Mouse (Mus musculus): ENCODE measurements around the gene Olfr847. TPM values are rescaled to one million over a fixed set of nuclear protein-coding genes. Genes with fewer than 3 reads are reported as not detected.

The Olfr847 gene
- not detected in 2 replicates for polyA plus RNA-seq (2015; fragmentation: Nextera tagmentation; extraction: Ambion mirVana)

DNA sequence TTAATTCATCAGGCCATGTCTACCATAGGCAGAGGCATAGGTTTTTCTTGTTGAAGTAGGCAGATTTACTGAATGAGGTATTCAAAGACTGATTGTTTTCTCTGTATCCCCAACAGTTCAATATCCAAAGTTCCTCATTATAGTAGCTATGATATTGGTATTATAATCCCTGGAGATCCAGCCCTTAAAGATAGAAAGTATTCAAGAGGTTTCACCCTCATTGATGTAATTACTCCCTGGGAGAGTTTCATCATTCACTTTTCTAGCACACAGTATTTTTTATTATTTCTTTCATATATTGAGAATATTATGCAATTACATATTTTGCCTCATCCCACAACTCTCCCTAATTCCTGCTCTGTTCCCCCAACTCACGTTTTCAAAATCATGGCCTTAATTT lies at the start of gene Olfr847:
Gene Olfr847, minus strand, starts transcription at position 101 of the 400 bp plus-strand sequence.
- no peak for DNase-seq (ENCODE audit: low spot score)

DNA sequence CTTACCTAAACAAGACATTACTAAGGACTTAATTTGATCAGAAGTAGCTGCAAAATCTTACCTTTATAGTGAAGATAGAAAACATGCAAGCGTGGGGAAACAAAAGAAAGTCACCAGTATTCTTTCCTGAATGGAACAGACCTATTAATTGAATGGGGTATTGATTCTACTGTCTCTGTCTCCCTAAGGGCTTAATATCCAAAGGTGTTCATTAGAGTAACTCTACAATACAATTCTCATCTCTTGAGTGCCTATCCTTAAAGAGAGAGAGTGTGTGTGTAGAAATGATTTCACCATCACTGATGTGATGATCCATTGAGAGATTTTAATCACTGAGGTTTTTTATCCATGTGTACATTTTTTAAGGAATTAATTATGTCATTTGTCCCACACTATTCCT lies 14.6 kb downstream of the Olfr847 start, which contains the start of gene Olfr846:
Gene Olfr846, minus strand, starts transcription at position 101 of the 400 bp plus-strand sequence.
- DNase-seq (ENCODE audit: low spot score) = no peak

DNA sequence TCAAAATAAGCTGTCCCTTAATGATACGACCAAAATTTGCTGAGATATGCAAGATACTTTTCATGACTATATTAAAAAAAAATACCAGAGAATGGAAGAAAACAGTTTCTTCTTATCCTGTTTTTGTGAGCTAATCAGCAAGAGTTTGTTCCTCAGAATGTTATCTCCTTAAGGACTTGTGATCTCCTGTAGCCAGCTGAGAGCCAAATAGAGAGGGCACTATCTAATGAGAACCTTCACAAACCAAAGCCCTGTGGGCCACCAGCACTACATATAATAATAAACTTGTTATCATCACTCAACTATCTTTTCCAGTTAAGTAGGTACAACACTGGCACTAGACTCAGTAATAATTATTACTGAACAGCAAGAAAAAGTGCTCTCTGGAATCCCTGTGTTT lies 42.3 kb downstream of the Olfr847 start, which contains the start of gene Olfr845:
Gene Olfr845, plus strand, starts transcription at position 301 of the 400 bp plus-strand sequence.
- no peak for DNase-seq (ENCODE audit: low spot score)

Other genes with a start within 250 kb of the Olfr847 start
- not detected in 2 replicates for gene Olfr837, start 242.4 kb downstream of the Olfr847 start, polyA plus RNA-seq (2015; fragmentation: Nextera tagmentation; extraction: Ambion mirVana)
- not detected in 2 replicates for gene Olfr839-ps1, start 201.4 kb downstream of the Olfr847 start, polyA plus RNA-seq (2015; fragmentation: Nextera tagmentation; extraction: Ambion mirVana)
- gene Olfr843, start 126.7 kb downstream of the Olfr847 start, polyA plus RNA-seq (2015; fragmentation: Nextera tagmentation; extraction: Ambion mirVana) = not detected in 2 replicates
- not detected in 2 replicates for gene Olfr844, start 62.3 kb downstream of the Olfr847 start, polyA plus RNA-seq (2015; fragmentation: Nextera tagmentation; extraction: Ambion mirVana)
- not detected in 2 replicates for gene Olfr845, start 42.2 kb downstream of the Olfr847 start, polyA plus RNA-seq (2015; fragmentation: Nextera tagmentation; extraction: Ambion mirVana)
- not detected in 2 replicates for gene Olfr846, start 14.7 kb downstream of the Olfr847 start, polyA plus RNA-seq (2015; fragmentation: Nextera tagmentation; extraction: Ambion mirVana)
- gene Olfr849, start 61.6 kb upstream of the Olfr847 start, polyA plus RNA-seq (2015; fragmentation: Nextera tagmentation; extraction: Ambion mirVana) = not detected in 2 replicates
- gene Olfr850, start 99.6 kb upstream of the Olfr847 start, polyA plus RNA-seq (2015; fragmentation: Nextera tagmentation; extraction: Ambion mirVana) = not detected in 2 replicates
- gene Olfr851, start 114.6 kb upstream of the Olfr847 start, polyA plus RNA-seq (2015; fragmentation: Nextera tagmentation; extraction: Ambion mirVana) = not detected in 2 replicates
- not detected in 2 replicates for gene Olfr853, start 162.4 kb upstream of the Olfr847 start, polyA plus RNA-seq (2015; fragmentation: Nextera tagmentation; extraction: Ambion mirVana)
- not detected in 2 replicates for gene Olfr854, start 188.7 kb upstream of the Olfr847 start, polyA plus RNA-seq (2015; fragmentation: Nextera tagmentation; extraction: Ambion mirVana)
- not detected in 2 replicates for gene Olfr855, start 203.9 kb upstream of the Olfr847 start, polyA plus RNA-seq (2015; fragmentation: Nextera tagmentation; extraction: Ambion mirVana)
- 16.5 and 18.1 TPM in 2 replicates for gene Zfp317, start 243.4 kb upstream of the Olfr847 start, polyA plus RNA-seq (2015; fragmentation: Nextera tagmentation; extraction: Ambion mirVana)

Data from thymus, postnatal 0 days (tissue).